Mouse (Mus musculus) erythroblast, embryonic 14.5 days (primary cell): ENCODE results near the gene Sphk1.

Source experiments
- GATA1 ChIP-seq: IDR thresholded peaks from 2 replicates; pipeline ENCODE4 v1.6.1; 2012; ENCODE audit warnings: low read length, inconsistent platforms, mixed read lengths
- TAL1 ChIP-seq: IDR thresholded peaks from 3 replicates; pipeline ENCODE4 v1.6.1; 2012; ENCODE audit warnings: low read length, inconsistent platforms, mixed read lengths

GRCm38 (mm10) chr11:116530187-116531147, at the start of gene Sphk1:
- TF ChIP-seq TAL1 (no peak), GATA1 (no peak)
